In genomic region chr10:98349466-98349865, GRCm38 (mm10) we compare ENCODE assay signal across 8 mouse cellular contexts.
A peak's percentile ranks its signal among the peaks of the same experiment; 100 is the strongest.
DNase-seq lines count a peak whose midpoint lies in the region; ATAC-seq and TF ChIP-seq lines count a peak whose summit lies in the region.

No protein-coding gene starts in this region.

- H3K4me1 ChIP-seq in neural tube, embryonic 14.5 days (ENCODE audit: control insufficient read depth, insufficient read depth, low read length), result no peaks in the 10 kb centered on the region
- H3K4me1 ChIP-seq in cortical plate, adult 2 months (ENCODE audit: control insufficient read depth, insufficient read depth, low read length), result peaks cover 2% of the 10 kb centered on the region; the same call in 1 of the 2 replicates

- no peaks in the 10 kb centered on the region for H3K9me3 ChIP-seq in neural tube, embryonic 14.5 days (ENCODE audit: control insufficient read depth, low read length)

- DNase-seq in neural tube, embryonic 10.5 days (ENCODE audit: extremely low spot score, low spot score), result no peak
- DNase-seq in heart, postnatal 4 days, result peak; percentile 48
- peak; percentile 32 to 35 for DNase-seq in left cerebral cortex, adult 18-20 months (ENCODE audit: low spot score in 2 of 2)
- peak; percentile 25 for DNase-seq in right cerebral cortex, adult 18-20 months
- no peak for DNase-seq in T-cell, adult 2 months (ENCODE audit: low spot score)

- H3K4me3 ChIP-seq in neural tube, embryonic 14.5 days (ENCODE audit: low read depth, low read length), result no peak overlapping the region
- no peak overlapping the region for H3K4me3 ChIP-seq in cortical plate, adult 2 months (ENCODE audit: insufficient read depth, low read length)

- no peaks in the 10 kb centered on the region for H3K36me3 ChIP-seq in neural tube, embryonic 14.5 days (ENCODE audit: control insufficient read depth, insufficient read depth, low read length)

- no peak for TF ChIP-seq POLR2A in cortical plate, adult 2 months (IDR thresholded peaks at IDR 0.05; ENCODE audit: extremely low read depth, insufficient read depth, low read length)

- 65% methylated on average over 5 of the region's 5 CpGs for WGBS in neural tube, embryonic 14.5 days

- no peak overlapping the region for H3K9ac ChIP-seq in neural tube, embryonic 14.5 days (replicated peaks; ENCODE audit: low read depth, low read length)

- TF ChIP-seq CTCF in cortical plate, adult 2 months (IDR thresholded peaks at IDR 0.05; ENCODE audit: extremely low read depth, insufficient read depth, low read length), result no peak

- no peak overlapping the region for H3K4me2 ChIP-seq in neural tube, embryonic 14.5 days (ENCODE audit: low read depth, low read length)

- ATAC-seq in neural tube, embryonic 14.5 days (ENCODE audit: low read depth), result 0 out of 2 replicates have a peak, but pooled peaks have one; percentile 44
- no peak for ATAC-seq in erythroblast, adult 5-6 weeks (replicated peaks; ENCODE audit: low FRiP score, poor library complexity, severe bottlenecking)

- H3K27ac ChIP-seq in neural tube, embryonic 14.5 days (ENCODE audit: low read depth, low read length), result no peak overlapping the region
- peak overlapping the region; percentile 74; the same call in 1 of the 2 replicates for H3K27ac ChIP-seq in cortical plate, adult 2 months (ENCODE audit: insufficient read depth, low read length)

- H3K27me3 ChIP-seq in neural tube, embryonic 14.5 days (ENCODE audit: control insufficient read depth, insufficient read depth, low read length), result no peaks in the 10 kb centered on the region

Comparison
In these comparisons a context has a peak if more than half of its experiments do, and no peak if none do; other contexts are left out.
1. DNase-seq: peak in heart, postnatal 4 days (single experiment), left cerebral cortex, adult 18-20 months (2 of 2) and right cerebral cortex, adult 18-20 months (single experiment); none in neural tube, embryonic 10.5 days (single experiment) and T-cell, adult 2 months (single experiment).